Comparison of ENCODE assay signal across 8 mouse cellular contexts in genomic region chr4:48470977-48471376, GRCm38 (mm10). TPM values are rescaled to one million over a fixed set of nuclear protein-coding genes. Genes with fewer than 3 reads are reported as not detected.
A peak's percentile ranks its signal among the peaks of the same experiment; 100 is the strongest.
DNase-seq lines count a peak whose midpoint lies in the region; ATAC-seq and TF ChIP-seq lines count a peak whose summit lies in the region.

No protein-coding gene starts in this region.

- TF ChIP-seq CTCF in forebrain, postnatal 0 days (IDR thresholded peaks at IDR 0.05; ENCODE audit: low read depth) = no peak
- TF ChIP-seq CTCF in liver, postnatal 0 days (IDR thresholded peaks at IDR 0.05; ENCODE audit: low read depth) = no peak
- no peak for TF ChIP-seq CTCF in gastrocnemius, adult 2 months (IDR thresholded peaks at IDR 0.05)

- peaks cover 25% of the 10 kb centered on the region for H3K36me3 ChIP-seq in heart, embryonic 14.5 days (ENCODE audit: control insufficient read depth, insufficient read depth, low read length)
- H3K36me3 ChIP-seq in ES-E14 (ENCODE audit: control insufficient read depth, insufficient read depth, low read length, poor library complexity, severe bottlenecking) = peaks cover 8% of the 10 kb centered on the region
- H3K36me3 ChIP-seq in forebrain, postnatal 0 days (ENCODE audit: insufficient read depth) = peaks cover 16% of the 10 kb centered on the region
- peaks cover 17% of the 10 kb centered on the region for H3K36me3 ChIP-seq in liver, postnatal 0 days (replicated peaks; ENCODE audit: insufficient read depth, low read length)

- 38% methylated on average over 1 of the region's 1 CpGs for WGBS in heart, embryonic 14.5 days
- 46% methylated on average over 1 of the region's 1 CpGs for WGBS in forebrain, postnatal 0 days
- 50% methylated on average over 1 of the region's 1 CpGs for WGBS in liver, postnatal 0 days (ENCODE audit: insufficient replicate concordance)

- TF ChIP-seq EP300 in liver, postnatal 0 days (IDR thresholded peaks at IDR 0.05; ENCODE audit: low read depth) = no peak

- ATAC-seq in heart, embryonic 14.5 days (ENCODE audit: insufficient number of reproducible peaks, insufficient read depth, low FRiP score, low read depth) = no peak
- no peak for ATAC-seq in forebrain, postnatal 0 days
- no peak for ATAC-seq in liver, postnatal 0 days
- no peak for ATAC-seq in frontal cortex, adult (ENCODE audit: low TSS enrichment)

- H3K27ac ChIP-seq in heart, embryonic 14.5 days (replicated peaks in 1 of 2; ENCODE audit: control insufficient read depth in 1 of 2, insufficient read depth in 1 of 2, low read depth in 2 of 2, low read length in 2 of 2) = no peak overlapping the region
- H3K27ac ChIP-seq in ES-E14 (ENCODE audit: insufficient read depth, low read depth, low read length, poor library complexity, severe bottlenecking) = no peak overlapping the region
- no peak overlapping the region for H3K27ac ChIP-seq in forebrain, postnatal 0 days (ENCODE audit: low read depth, low read length)
- H3K27ac ChIP-seq in liver, postnatal 0 days (ENCODE audit: low read depth) = no peak overlapping the region
- no peak overlapping the region for H3K27ac ChIP-seq in gastrocnemius, adult 2 months

- in situ Hi-C loops in ES-E14 (cut with MboI; ENCODE audit: low sequenced_read_pairs in 2 of 2, unreplicated experiment in 2 of 2) = loop anchor here (25.0 kb wide), 2 partner anchors 91 to 1166 kb away; partner anchors contain the start of gene Rnf20 (in 1 of the 2)

- no peak overlapping the region for H3K4me3 ChIP-seq in heart, embryonic 14.5 days (ENCODE audit: control insufficient read depth in 1 of 2, insufficient read depth in 1 of 2, low read depth in 1 of 2, low read length in 2 of 2)
- peak overlapping the region; percentile 14 to 40; a peak in 1 of 4 replicates for H3K4me3 ChIP-seq in ES-E14 (ENCODE audit: insufficient read depth in 1 of 2, low read depth in 1 of 2, low read length in 2 of 2, poor library complexity in 1 of 2, severe bottlenecking in 1 of 2)
- no peak overlapping the region for H3K4me3 ChIP-seq in forebrain, postnatal 0 days (ENCODE audit: low read depth, low read length)
- H3K4me3 ChIP-seq in liver, postnatal 0 days (ENCODE audit: low read depth, low read length) = no peak overlapping the region
- no peak overlapping the region for H3K4me3 ChIP-seq in gastrocnemius, adult 2 months

- peaks cover 0 to 15% of the 10 kb centered on the region in 2 experiments; a peak in 2 of 4 replicates for H3K4me1 ChIP-seq in heart, embryonic 14.5 days (ENCODE audit: control insufficient read depth in 2 of 2, insufficient read depth in 2 of 2, low read length in 2 of 2)
- H3K4me1 ChIP-seq in ES-E14 (ENCODE audit: control insufficient read depth in 2 of 2, insufficient read depth in 2 of 2, low read length in 2 of 2, poor library complexity in 1 of 2) = peaks cover 2 to 3% of the 10 kb centered on the region in 2 experiments; a peak in 3 of 4 replicates
- peaks cover 7% of the 10 kb centered on the region; the same call in 1 of the 2 replicates for H3K4me1 ChIP-seq in forebrain, postnatal 0 days (ENCODE audit: insufficient read depth)
- peaks cover 12% of the 10 kb centered on the region for H3K4me1 ChIP-seq in liver, postnatal 0 days (ENCODE audit: insufficient read depth)

- no peak overlapping the region for H3K9ac ChIP-seq in heart, embryonic 14.5 days (ENCODE audit: low read length)
- H3K9ac ChIP-seq in ES-E14 (ENCODE audit: insufficient read depth, low read depth, low read length, poor library complexity, severe bottlenecking) = peak overlapping the region; percentile 47; the same call in 1 of the 2 replicates
- H3K9ac ChIP-seq in forebrain, postnatal 0 days = no peak overlapping the region
- 0 out of 2 replicates have a peak overlapping the region, but pooled peaks have one; percentile 5 for H3K9ac ChIP-seq in liver, postnatal 0 days (replicated peaks)

- no peaks in the 10 kb centered on the region for H3K27me3 ChIP-seq in heart, embryonic 14.5 days (ENCODE audit: control insufficient read depth, insufficient read depth, low read length)
- no peaks in the 10 kb centered on the region for H3K27me3 ChIP-seq in forebrain, postnatal 0 days (ENCODE audit: insufficient read depth, low read length)
- H3K27me3 ChIP-seq in liver, postnatal 0 days (ENCODE audit: insufficient read depth, low read length) = no peaks in the 10 kb centered on the region

- H3K4me2 ChIP-seq in heart, embryonic 14.5 days (ENCODE audit: low read length) = peak overlapping the region; percentile 93; the same call in 1 of the 2 replicates
- 0 out of 2 replicates have a peak overlapping the region, but pooled peaks have one; percentile 17 for H3K4me2 ChIP-seq in forebrain, postnatal 0 days (ENCODE audit: low read depth)
- peak overlapping the region; percentile 89 for H3K4me2 ChIP-seq in liver, postnatal 0 days (ENCODE audit: low read depth, low read length)

- no peak for DNase-seq in heart, adult 18-20 months
- DNase-seq in ES-E14 (ENCODE audit: low read depth, low spot score) = no peak
- DNase-seq in forebrain, postnatal 0 days = no peak
- DNase-seq in liver, postnatal 0 days = no peak
- DNase-seq in gastrocnemius, adult 2 months = no peak
- DNase-seq in cerebellum, adult 11-12 months = no peak

- intact Hi-C loops in gastrocnemius, adult 2 months (cut with DNase I) = loop anchor here (5.0 kb wide), 2 partner anchors 76 to 211 kb away; no protein-coding TSS in a partner anchor

- H3K9me3 ChIP-seq in heart, embryonic 14.5 days (ENCODE audit: control insufficient read depth, low read length) = no peaks in the 10 kb centered on the region
- H3K9me3 ChIP-seq in ES-E14 (ENCODE audit: control insufficient read depth, insufficient read depth, low read depth, low read length) = no peaks in the 10 kb centered on the region
- H3K9me3 ChIP-seq in forebrain, postnatal 0 days (ENCODE audit: low read length) = no peaks in the 10 kb centered on the region
- H3K9me3 ChIP-seq in liver, postnatal 0 days (ENCODE audit: low read length) = no peaks in the 10 kb centered on the region

TF ChIP-seq in ES-E14, 5 proteins besides CTCF, POLR2A, EP300 and RAD21:
- TF ChIP-seq CHD2 (IDR thresholded peaks at IDR 0.05; ENCODE audit: low read depth, low read length) (no peak), ZC3H11A (IDR thresholded peaks at IDR 0.05; ENCODE audit: borderline replicate concordance, low read depth, low read length) (no peak), HCFC1 (IDR thresholded peaks at IDR 0.05; ENCODE audit: borderline replicate concordance, insufficient read depth, low read length) (no peak), MAFK (IDR thresholded peaks at IDR 0.05; ENCODE audit: insufficient read depth, low read depth, low read length) (no peak), ZNF384 (IDR thresholded peaks at IDR 0.05; ENCODE audit: low read depth, low read length) (no peak)

RNA-seq across cellular contexts. Expression of gene Tex10, which starts 2.3 kb away (rescaled TPM):
- polyA plus RNA-seq in heart, embryonic 14.5 days (2014; fragmentation: Nextera tagmentation; extraction: Ambion mirVana) = 35.7 and 36.3 TPM in 2 replicates
- 1 to 10 TPM; 6.9 to 9.3 TPM for total RNA-seq in heart, adult 18-20 months (2021)
- total RNA-seq in ES-E14 (2012; rRNA removed) = 83.8 and 94.1 TPM in 2 replicates
- total RNA-seq in forebrain, postnatal 0 days (2014; rRNA removed) = 31.1 and 39.5 TPM in 2 replicates
- 21.4 and 22.0 TPM in 2 replicates for polyA plus RNA-seq in forebrain, postnatal 0 days (2015; fragmentation: Nextera tagmentation; extraction: Ambion mirVana)
- 9.8 and 11.0 TPM in 2 replicates for polyA plus RNA-seq in liver, postnatal 0 days (2015; fragmentation: Nextera tagmentation; extraction: Ambion mirVana)
- 10 to 100 TPM; 11.6 to 11.7 TPM for total RNA-seq in gastrocnemius, adult 2 months (2021)

Comparison
In these comparisons a context has a peak if more than half of its experiments do, and no peak if none do; other contexts are left out.
1. H3K4me2 ChIP-seq: peak in every context shown above with its lines; median percentile 93 in heart, embryonic 14.5 days; 89 in liver, postnatal 0 days; 17 in forebrain, postnatal 0 days.
2. H3K4me3 ChIP-seq: peak in ES-E14 (2 of 2); none in heart, embryonic 14.5 days (0 of 2), forebrain, postnatal 0 days (single experiment), liver, postnatal 0 days (single experiment) and gastrocnemius, adult 2 months (single experiment).
3. H3K9ac ChIP-seq: peak in ES-E14 (single experiment) and liver, postnatal 0 days (single experiment); none in heart, embryonic 14.5 days (single experiment) and forebrain, postnatal 0 days (single experiment).